Mouse (Mus musculus): ENCODE measurements around the gene Sass6.

Sass6 gene

GRCm38 (mm10) chr3:116594728-116595602, at the start of gene Sass6:
Sass6 (plus strand) TSS chr3:116594982.
- peak; percentile 99 to 100 for DNase-seq

GRCm38 (mm10) chr3:116547430-116547829, 47.4 kb upstream of the Sass6 start:
- DNase-seq: no peak

DNA sequence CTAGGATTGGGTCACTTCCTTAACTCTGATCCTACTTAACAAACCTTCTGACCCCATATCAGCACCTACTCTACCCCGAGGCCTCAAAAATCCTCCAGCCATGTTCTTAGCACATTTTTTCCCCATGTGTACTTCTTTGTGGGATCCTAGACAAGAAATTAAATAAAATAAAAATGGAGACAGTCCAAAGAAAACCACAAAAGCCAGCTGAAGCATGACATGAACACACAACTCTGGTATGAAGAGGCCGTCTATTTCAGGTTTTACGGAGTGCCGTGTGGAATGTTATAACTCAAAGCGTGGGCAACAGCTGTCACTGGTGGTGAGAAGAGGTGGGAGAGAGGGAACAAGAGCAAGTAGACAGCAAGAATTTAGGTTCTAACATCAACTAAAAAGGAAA, 43.4 kb upstream of the Sass6 start:
- no peak for DNase-seq

DNA sequence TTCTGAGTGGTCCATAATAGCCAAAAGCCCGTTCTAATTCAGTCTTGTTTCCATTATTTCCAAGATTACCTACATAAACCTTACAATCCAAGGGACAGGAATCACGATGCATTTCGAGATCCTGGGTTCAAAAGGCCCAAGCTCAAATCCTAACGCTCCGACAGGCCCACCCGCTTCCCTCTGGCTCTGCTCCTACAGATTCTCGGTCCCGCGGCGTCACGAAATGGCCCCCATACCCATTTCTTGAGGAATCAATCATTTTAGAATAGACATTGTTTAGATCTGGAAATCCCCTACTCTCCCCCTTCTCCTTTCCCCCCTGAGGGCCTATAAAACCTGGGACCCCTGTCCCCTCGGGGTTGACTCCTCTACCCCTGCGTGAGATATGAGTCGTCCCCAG, 33.5 kb upstream of the Sass6 start:
- peak in 1 of 2 experiments; percentile 42 for DNase-seq

- DNase-seq: no peak
Measured at GRCm38 (mm10) chr3:116562408-116563094, 32.2 kb upstream of the Sass6 start, which contains the start of gene Lrrc39. Lrrc39 (plus strand) TSS chr3:116562973.

- DNase-seq: no peak
Measured at GRCm38 (mm10) chr3:116563095-116563492, 31.7 kb upstream of the Sass6 start.

GRCm38 (mm10) chr3:116570628-116571027, 24.2 kb upstream of the Sass6 start:
- DNase-seq: no peak

DNA sequence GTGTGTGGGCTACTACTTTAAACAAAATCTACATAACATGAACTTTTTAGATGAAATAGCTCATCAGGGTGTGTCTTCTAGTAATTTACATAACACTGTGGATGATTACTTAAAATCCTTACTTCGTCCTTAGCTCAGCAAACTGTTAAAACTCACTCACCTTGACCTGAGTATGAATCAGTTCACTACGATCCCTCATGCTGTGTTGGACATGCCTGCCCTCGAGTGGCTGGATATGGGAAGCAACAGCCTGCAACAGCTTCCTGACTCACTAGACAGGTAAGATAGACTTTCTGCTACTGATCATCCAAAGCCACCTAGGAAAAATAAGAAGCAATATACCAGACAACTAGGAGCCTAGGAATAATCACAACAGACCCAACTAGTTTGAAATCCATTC, 17.5 kb upstream of the Sass6 start:
- peak in 1 of 2 experiments; percentile 37 for DNase-seq

DNA sequence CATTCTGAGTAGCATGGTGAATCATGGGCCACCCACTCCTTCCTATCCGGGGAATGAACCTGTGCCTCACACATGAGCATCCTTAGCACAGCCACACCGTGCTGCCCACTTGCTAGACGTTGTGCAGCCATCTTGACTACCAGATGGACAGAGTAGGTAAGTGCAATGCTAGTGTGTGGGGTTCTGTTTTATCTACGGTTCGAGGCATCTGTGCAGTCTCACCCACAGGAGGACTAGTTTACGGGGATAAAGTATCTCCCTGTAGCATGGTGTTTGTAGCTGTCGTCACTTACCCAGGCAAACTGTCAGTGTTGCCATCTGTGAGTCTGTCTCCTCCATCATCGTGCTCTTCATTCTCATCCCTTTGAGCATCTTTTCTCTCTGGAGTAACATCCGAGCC, 12.6 kb upstream of the Sass6 start:
- DNase-seq: no peak

DNA sequence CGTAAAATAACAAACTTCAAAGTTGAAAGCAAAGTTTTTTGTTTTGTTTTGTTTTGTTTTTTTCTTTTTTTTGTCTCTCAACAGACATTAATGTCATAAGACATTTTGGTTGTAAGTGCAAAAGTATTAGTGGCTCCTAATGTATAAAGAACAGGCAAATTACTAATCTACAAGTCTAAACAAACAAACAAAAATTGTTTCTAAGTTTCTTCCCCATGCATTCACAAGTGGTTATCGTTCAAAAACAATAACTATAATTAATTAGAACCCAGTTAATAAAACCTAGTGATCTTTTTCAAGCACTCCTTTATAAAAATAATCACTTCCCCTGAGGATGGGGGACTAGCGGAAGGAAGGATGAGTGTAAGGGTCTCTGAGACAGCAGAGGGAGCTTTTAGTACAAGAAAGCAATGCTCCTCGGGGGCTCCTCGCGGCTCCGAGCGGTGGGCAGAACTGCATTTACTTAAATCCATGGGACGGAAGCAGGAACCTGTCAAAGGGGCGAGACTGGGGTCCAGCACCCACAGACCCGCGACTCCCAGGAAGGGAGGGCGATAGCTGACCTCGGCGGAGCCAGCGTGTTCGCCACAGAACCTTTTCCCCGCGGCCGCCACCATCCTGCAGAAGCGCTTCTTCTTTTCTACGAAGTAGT, 580 bp upstream of the Sass6 start:
- no peak for DNase-seq

- DNase-seq: no peak
Measured at GRCm38 (mm10) chr3:116595603-116595991, 815 bp downstream of the Sass6 start.

DNA sequence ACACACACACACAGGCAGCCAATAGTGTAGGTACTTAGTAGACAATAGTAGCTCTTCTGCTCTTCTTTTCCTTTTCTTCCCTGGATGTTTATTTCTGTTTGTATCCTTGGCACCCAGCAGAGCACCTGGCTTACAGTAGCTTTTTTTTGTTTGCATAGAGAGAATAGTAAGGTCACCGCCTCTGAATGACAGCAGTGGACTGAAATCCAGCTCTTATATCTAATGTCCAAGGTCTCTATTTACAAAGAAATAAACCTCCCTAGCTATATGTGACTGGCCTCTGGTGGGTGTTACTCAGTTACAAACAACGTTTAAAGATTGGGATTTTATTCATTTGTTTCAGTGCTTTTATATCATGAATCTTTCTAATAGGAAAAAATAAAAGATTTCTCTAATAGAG, 4.9 kb downstream of the Sass6 start:
- no peak for DNase-seq

DNA sequence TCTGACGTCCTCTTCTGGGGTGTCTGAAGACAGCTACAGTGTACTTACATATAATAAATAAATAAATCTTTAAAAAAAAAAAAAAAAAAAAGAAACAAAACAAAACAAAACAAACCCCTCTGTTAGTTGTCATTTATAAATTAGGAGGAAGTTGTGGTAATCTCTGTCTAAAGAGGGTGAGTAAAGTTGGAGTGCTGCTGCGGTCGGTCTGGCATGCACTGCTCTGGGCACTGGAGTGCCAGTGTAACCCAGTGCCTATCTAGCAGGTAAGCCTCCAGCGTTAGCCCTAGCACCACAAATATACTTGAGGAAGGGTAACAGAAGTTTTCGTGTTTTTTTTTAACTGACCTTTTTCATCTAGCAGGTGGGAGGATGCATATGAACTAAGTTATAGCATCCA, 6.2 kb downstream of the Sass6 start:
- DNase-seq: no peak

GRCm38 (mm10) chr3:116601781-116602180, 7.0 kb downstream of the Sass6 start:
- no peak for DNase-seq

DNA sequence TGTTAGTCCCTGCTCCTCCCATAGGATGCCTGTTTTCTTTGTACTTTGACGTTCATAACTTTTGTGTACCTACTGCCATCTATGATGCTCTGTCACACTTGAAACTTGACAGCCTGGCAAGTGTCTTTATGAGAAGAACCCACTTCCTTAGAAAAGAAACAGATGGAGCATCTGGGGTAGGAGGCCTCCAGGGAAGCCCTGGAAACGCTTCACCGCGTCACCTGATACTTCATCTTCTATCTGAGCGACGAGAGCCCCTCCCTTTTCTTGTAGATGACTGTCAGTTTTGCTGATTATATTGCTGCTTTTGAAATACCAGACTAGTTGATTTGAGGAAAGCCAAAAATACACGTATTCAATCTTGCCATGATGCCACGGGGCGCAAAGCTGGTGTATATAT, 9.8 kb downstream of the Sass6 start:
- no peak for DNase-seq

- DNase-seq: no peak
Measured at GRCm38 (mm10) chr3:116614295-116614892, 19.6 kb downstream of the Sass6 start, which contains the start of gene Trmt13. Trmt13 (minus strand) TSS chr3:116614587.

- DNase-seq: no peak
Measured at GRCm38 (mm10) chr3:116615318-116616068, 20.7 kb downstream of the Sass6 start.

DNA sequence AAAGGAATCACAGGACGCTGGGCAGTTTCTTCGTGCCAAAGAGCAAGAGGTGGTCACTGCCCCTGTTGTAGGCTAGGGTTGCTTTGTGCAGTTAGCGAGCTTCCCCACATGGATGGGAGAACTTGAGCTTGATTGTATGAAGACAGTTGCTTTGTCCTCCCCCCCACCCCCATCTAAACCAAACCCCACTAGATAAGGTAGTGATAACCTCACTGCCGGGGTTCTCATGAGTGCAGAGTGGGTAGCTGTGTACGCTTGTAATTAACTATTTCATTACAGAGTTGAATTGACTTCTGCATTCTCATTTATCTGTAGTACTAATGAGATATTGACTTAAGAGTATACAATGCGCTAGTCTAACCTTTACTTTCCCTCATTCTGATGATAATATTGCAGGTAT, 24.1 kb downstream of the Sass6 start:
- DNase-seq: no peak

GRCm38 (mm10) chr3:116620636-116621370, 26.0 kb downstream of the Sass6 start:
- DNase-seq: no peak

DNA sequence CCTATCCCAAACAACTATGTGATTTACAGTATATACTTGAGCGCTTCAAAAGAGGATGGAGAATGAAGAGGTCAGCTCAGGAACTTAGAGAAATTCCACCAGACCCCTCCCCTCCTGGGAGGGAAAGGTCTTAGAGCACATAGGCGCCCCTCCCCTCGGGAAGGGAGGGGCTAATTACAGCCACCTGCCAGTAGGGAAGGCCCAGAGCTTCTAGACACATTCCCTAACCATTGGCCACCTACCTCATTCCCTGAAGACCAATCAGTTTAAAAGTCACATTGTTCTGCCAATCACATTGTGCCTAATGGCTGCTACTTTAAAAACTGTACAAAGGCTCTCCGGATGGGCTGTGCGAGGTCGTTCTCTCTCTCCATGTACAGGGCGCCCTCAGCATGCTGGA, 27.9 kb downstream of the Sass6 start:
- no peak for DNase-seq

DNA sequence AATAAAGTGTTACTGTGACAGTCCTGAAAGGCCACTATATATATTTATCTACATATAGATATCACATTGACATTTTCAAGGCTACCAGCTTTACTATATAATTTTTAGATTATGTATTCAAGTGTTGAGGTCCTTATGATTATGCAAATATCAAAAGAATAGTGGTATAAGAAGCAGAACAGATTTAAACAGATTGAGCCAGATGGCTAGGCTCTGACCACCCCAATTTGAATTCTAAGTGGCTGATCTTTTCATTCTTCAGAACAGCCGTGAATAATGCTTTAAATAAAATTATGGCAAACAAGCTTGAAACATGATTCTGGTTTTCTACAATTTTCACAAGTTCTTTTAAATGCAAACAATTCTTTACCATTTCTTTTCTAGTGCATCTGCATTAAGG, 36.7 kb downstream of the Sass6 start:
- no peak for DNase-seq

DNA sequence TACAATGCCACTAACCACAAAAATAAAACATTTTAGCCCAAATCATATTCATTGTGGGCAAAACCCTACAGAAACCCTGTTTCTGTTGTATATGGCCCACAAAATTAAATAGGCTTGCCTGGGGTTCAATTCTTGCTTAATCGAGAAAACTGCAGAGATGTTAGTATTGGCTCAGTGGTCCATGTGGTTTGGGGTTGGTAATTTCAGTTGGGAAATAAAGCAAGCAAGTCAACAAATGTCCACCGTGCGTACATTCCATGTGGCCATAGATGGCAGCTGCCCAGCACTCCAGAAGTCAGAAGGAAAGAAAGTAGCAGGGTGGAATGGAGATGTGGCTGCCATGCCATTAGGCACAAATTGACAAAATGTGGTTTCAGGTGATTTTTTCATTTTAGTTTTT, 38.2 kb downstream of the Sass6 start:
- DNase-seq: no peak

Measured in kidney, postnatal 36 days (tissue).